Mouse (Mus musculus) hindbrain, embryonic 12.5 days (tissue): ENCODE data around the gene Gm5415. TPM values are rescaled to one million over a fixed set of nuclear protein-coding genes. Genes with fewer than 3 reads are reported as not detected.
"Not testable (repeated sequence)": the region's sequence is repeated elsewhere in the genome, so short reads cannot be mapped to it uniquely, and the experiment has no call there.

Experiments used
- ATAC-seq: fragments of 200-750 bp; cut with Nextera tagmentation; 2 replicates; pipeline ENCODE4 v1.8.0; 2017; ENCODE audit warnings: moderate TSS enrichment; ENCODE audit not compliant: low FRiP score
- H3K27ac ChIP-seq: fragments of 300-500 bp; sonication (generic); 2 replicates; pipeline ENCODE4 v1.5.1; 2016; ENCODE audit warnings: mild to moderate bottlenecking
- H3K27me3 ChIP-seq: fragments of 300-500 bp; sonication (generic); 2 replicates; pipeline ENCODE4 v1.6.1; 2016; ENCODE audit warnings: mild to moderate bottlenecking
- H3K36me3 ChIP-seq: fragments of 300-500 bp; sonication (generic); 2 replicates; pipeline ENCODE4 v1.6.1; 2016; ENCODE audit warnings: mild to moderate bottlenecking
- H3K4me1 ChIP-seq: fragments of 300-500 bp; sonication (generic); 2 replicates; pipeline ENCODE4 v1.6.1; 2016
- H3K4me2 ChIP-seq: fragments of 300-500 bp; sonication (generic); replicated peaks from 2 replicates; pipeline ENCODE4 v1.6.1; 2016; ENCODE audit warnings: mild to moderate bottlenecking
- H3K4me3 ChIP-seq: fragments of 300-500 bp; sonication (generic); 2 replicates; pipeline ENCODE4 v1.5.1; 2016; ENCODE audit warnings: mild to moderate bottlenecking
- H3K9ac ChIP-seq: fragments of 300-500 bp; sonication (generic); 2 replicates; pipeline ENCODE4 v1.6.1; 2016; ENCODE audit warnings: mild to moderate bottlenecking, moderate library complexity
- H3K9me3 ChIP-seq: fragments of 300-500 bp; sonication (generic); replicated peaks from 2 replicates; pipeline ENCODE4 v1.6.1; 2016; ENCODE audit warnings: mild to moderate bottlenecking
- WGBS: fragments of 180-500 bp; shearing (Covaris S2); methylation state at CpG from one replicate; pipeline ENCODE4 v1.1.7; 2016; 5-methylcytosine and 5-hydroxymethylcytosine counted together
- polyA plus RNA-seq: library from polyadenylated mRNA; unstranded; fragments of >200 nt; fragmentation: Nextera tagmentation; extraction: Ambion mirVana; gene quantifications from 2 replicates; pipeline ENCODE4 v1.2.1, GENCODE M21; 2016

The Gm5415 gene
- polyA plus RNA-seq = 0.22 and 0.50 TPM in 2 replicates

DNA sequence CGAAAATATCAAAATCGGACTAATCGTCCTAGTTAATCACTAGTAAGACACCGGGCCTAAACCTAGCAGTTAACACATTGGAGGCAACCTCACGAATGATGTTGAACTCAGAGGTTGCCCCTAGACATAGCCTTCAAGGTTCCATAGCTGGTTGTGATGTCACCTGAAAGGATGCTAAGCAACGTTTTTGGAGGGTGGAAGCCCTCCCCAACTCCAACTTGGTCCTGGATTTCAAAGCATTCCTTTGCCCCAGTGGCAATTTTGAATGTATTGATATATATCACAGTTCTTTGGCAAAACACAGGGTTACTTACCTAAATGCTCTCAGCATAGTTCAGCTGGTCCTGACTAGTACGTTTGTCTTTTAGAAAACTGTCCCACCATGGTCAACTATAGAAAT is at the start of gene Gm5415:
Gene Gm5415 (minus strand): TSS at position 101 of the 400 bp plus-strand sequence.
- not testable (repeated sequence) for H3K4me2 ChIP-seq, H3K36me3 ChIP-seq, H3K4me3 ChIP-seq, H3K27me3 ChIP-seq, H3K9ac ChIP-seq, H3K4me1 ChIP-seq, ATAC-seq, H3K9me3 ChIP-seq, H3K27ac ChIP-seq
- WGBS = 88% methylated on average over 2 of the region's 7 CpGs

DNA sequence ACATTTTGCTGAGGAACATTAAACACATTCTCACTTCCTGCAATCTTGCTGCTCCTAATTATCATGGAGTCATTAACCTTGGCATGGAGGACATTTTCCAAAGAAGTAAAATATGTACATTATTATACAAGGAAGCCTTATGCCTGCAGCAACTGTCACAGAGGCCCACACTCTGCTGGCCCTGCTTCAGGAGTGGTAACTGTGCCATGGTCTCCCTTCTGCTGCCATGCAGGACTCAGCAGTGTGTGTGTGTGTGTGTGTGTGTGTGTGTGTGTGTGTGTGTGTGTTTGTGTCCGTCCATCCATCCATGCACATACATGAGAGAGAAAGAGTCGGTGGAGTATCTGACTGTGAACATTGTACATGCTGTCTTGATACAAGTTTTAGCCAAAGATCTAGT is 21.8 kb upstream of the Gm5415 start:
- H3K27ac ChIP-seq = no peak overlapping the region
- 87% methylated on average over 2 of the region's 2 CpGs for WGBS
- H3K9me3 ChIP-seq = no peaks in the 10 kb centered on the region
- H3K9ac ChIP-seq = no peak overlapping the region
- no peaks in the 10 kb centered on the region for H3K36me3 ChIP-seq
- no peaks in the 10 kb centered on the region for H3K4me1 ChIP-seq
- H3K4me2 ChIP-seq = no peak overlapping the region
- no peak for ATAC-seq
- H3K27me3 ChIP-seq = no peaks in the 10 kb centered on the region
- no peak overlapping the region for H3K4me3 ChIP-seq

DNA sequence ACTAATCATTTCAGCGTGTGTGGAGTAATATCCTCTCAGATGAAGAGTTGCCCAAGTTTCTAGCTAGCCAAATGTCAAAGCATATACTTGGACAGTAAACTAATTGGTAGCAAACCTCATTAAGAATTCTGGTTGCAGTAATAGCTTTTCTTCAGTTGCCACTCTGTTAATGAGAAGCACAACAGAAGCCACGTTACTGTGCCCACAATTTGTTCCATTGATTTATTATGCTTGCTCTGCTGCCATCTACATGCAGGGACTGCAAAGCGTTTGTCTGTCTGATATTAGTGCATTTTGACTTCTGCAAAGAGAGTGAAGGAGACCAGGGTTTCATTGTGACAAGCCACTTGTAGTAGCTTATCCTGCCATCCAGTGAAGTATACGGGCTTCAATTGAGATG is 6.8 kb upstream of the Gm5415 start:
- Histone ChIP-seq H3K9ac (no peak overlapping the region), H3K36me3 (no peaks in the 10 kb centered on the region), H3K4me1 (no peaks in the 10 kb centered on the region), H3K4me3 (no peak overlapping the region), H3K27me3 (no peaks in the 10 kb centered on the region), H3K27ac (no peak overlapping the region), H3K4me2 (no peak overlapping the region), H3K9me3 (no peaks in the 10 kb centered on the region)
- no peak for ATAC-seq
- 59% methylated on average over 4 of the region's 4 CpGs for WGBS

DNA sequence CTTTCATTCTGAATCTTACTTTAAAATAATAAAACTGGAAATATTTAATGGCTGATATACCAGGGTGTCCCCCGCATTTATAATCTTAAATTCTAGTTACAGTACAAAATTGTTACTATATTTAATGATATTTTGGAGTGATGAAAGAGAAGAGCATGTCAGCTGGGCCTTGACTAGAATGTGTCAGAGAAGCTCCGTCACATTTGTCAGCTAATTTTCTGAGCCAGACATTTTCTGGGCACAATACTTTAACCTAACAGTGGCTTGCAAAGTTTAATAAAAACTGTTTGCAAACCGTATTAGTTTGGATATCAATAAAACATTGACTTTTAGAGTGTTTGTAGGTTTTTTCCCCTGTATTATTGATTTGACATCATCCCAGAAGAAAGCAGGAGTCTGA is 6.4 kb upstream of the Gm5415 start:
- Histone ChIP-seq H3K4me1 (no peaks in the 10 kb centered on the region), H3K9me3 (no peaks in the 10 kb centered on the region), H3K27ac (no peak overlapping the region), H3K4me2 (no peak overlapping the region), H3K27me3 (no peaks in the 10 kb centered on the region), H3K36me3 (no peaks in the 10 kb centered on the region), H3K4me3 (no peak overlapping the region), H3K9ac (no peak overlapping the region)
- WGBS = 86% methylated on average over 3 of the region's 3 CpGs
- ATAC-seq = no peak

DNA sequence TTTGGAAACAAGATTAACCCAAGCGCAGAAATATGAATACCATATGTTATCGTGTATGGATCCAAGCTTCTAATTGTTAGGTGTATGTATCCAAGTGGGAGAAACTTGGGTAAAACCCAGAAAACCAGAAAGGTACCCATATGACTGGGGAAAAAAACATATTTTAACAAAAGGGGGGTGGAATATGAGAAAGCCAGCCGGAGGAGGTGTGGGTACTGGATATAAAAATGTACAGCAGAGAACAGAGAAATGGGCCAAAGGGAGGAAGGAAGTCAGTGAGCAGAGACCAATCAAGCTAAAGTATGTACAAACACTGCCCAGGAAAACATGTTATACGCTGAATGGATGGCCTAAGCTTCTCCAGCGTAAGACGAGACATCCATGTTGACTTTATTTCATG is 43.7 kb downstream of the Gm5415 start:
- Histone ChIP-seq H3K9me3 (no peaks in the 10 kb centered on the region), H3K9ac (no peak overlapping the region), H3K4me1 (no peaks in the 10 kb centered on the region), H3K36me3 (no peaks in the 10 kb centered on the region), H3K4me3 (no peak overlapping the region), H3K27me3 (no peaks in the 10 kb centered on the region), H3K27ac (no peak overlapping the region), H3K4me2 (no peak overlapping the region)
- 95% methylated on average over 6 of the region's 6 CpGs for WGBS
- no peak for ATAC-seq
